Mouse (Mus musculus) T-cell, adult 2 months (primary cell): ENCODE measurements around the gene Cdc42.

Experiments used
- DNase-seq: peaks from one replicate; pipeline ENCODE4 v3.0.0; 2022; ENCODE audit warnings: low spot score

The Cdc42 gene

DNA sequence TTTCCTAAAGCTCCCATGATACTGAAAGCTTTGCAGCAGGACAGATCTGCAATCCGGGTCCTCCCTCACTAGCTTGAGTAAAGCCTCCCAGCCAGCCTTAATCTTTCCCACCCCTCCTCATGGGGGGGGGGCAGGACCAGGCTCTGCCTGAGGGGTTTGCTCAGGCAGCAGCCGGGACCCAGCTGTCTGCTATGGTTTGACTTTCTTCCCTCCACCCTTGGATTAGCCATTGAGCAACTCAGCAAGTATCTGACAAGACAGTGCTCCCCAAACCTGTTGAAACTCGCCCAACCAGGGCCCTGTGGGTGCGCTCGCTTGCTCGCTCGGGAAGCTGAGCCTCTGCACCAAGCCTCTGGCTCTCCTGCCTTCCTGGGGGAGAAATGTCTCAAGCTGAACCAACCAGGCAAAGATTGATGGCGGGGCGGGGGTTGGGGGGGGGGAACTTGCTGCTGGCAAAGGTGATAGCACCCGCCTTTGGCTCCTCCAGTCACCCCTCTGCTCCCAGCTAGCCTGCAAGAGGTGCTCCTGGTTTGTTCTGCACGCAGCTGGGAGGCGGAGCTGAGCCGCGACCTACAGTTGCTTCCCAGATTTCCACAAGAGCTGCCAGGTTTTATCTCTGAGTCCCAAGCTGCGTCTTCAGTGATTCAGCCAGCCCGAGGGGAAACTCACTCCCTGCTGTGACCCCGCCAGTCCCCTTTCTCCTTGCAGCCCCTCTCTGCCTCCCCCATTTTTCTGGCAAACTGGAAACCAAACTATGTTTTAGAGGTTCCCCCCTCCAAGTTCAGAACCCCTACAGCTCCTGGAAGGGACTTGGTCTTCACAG, 74.7 kb downstream of the Cdc42 start:
- DNase-seq: no peak

DNA sequence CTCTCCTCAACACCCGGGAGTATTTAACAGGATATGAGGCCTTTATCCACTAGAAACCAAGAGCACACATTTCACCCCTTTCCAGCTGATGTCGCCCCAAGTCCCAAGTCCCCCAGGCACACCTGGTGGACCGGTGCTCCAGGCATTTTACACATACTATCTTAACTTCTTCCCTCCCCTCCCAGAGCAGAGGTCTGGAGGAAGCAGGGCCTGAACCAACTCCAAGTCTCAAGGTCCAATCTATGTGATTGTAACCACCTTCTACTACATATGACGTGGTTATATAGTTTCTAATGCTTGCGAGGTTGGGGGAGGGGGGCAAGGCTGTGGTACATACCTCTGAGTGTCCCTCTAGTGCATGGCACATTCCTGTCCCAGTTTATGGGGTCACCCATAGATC, 75.4 kb downstream of the Cdc42 start:
- DNase-seq: no peak

DNA sequence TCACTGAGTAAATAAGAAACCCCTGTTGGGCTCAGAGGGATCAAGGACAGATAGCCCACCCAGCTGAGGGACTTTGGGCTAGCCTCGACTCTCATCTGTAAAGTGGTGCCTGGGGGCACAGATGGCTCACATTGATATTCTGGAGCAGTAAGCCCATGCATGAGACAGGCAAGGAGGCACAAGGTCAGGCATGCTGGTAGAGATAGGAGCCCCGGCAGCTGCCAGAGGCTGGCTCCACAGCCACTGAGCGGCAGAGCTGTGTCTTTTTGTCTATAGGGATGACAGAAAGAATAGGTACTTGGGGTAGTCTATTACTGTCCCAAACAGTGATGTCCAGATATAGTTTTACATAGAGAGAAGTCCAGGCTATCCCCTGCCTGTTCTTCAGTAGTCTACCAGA, 76.2 kb downstream of the Cdc42 start:
- DNase-seq: no peak

DNA sequence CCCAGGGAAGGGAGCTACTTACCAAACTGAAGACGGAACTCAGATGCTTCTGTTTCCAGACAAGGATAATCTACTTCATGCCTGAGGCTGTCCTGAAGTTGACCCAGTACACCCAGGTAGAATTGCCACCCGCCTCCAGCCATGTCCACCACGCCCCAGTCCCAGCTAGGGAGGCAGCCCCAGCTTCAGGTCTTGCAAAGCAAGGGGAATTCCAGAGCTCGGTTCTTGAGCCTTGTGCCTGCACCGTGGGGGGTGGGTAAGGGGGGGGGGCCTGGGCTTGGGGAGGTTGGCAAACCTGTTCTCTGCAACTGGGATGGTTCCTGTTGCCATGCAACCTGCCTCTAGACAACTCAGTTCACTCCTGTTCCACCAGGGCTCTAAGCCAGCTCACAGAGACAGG, 78.2 kb downstream of the Cdc42 start:
- DNase-seq: no peak

DNA sequence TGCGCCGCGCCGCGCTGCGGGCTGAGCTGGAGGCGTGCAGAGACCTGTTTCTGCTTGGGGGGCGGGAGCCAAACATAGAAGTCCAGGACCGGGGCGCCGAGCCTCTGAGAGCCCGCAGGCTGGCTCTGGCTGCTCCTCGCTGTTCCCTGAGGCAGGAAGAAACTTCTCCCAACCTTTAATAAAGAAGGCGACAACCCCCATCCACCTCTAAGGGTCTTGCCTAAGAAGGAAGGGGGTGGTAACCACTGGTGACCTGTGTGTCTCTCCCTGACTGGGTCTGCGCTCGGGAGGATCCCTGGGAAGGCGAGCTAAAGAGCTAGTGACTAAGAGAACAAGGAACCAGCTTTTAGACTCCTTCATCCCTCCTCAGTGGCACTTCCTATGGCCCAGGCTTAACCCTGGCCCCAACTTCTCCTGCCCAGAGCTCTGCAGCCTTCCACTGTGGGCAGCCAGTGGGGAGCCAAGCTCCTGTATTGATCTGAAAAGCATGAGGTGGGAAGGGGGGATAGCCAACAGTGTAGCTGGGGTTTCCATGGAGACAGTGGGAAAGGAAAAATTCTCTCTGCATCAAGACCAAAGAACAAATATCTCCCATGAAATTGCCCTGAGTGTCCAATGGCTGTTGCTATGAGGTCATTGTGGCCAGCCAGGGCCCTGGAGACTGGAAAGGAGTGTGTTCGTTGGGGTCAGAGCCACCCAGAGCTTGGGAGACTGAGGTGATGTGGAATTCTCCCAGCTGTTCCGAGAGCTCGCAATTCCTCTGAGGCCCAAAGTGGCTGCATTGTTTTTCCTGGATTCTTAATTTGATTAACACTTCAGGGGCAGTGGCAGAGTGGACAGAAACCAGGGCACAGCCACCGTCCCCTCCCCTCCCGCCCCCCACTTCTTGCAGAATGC, 79.1 kb downstream of the Cdc42 start:
- no peak for DNase-seq

DNA sequence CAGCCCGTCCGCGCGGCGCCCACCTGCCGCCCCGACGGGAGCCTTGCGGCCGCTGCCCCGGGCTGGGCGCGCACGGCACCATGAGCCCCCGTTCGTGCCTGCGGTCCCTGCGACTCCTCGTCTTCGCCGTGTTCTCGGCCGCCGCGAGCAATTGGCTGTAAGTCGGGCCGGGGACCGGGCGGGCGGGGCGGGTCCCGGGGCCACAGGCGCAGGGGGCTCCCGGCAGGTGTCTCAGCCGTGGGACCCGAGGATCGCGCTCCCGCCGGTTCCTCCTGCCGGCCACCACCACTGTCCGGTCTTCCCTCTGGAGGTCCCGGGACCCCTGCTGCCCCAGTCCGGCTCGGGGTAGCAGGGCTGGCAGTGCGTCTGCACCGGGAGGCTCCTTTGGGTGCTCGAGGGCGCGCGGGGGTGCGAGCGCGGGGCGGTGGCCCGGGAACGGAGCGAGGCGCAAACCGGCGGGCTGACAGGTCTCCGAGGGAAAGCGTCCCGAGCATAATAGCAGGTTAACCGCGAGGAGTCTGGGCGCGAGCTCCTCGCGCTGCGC, 79.8 kb downstream of the Cdc42 start:
- no peak for DNase-seq

DNA sequence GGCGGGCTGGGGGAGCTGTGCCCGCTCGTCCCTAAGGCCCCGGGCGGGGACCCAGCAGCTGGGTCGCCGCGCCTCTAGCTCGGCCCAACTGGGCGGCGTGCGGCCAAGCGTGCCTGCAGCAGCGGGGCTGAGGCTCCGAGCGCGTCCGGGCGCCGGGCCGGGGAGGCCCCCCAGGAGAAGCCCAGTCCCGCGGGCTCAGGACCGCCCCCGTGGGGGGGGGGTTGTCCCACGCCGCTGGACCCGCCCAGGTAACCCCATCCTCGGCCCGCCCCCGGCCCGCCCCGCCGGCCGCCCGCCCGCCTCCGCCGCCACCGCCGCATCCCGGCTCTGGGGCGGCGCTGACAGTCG, 80.4 kb downstream of the Cdc42 start, which contains the start of gene Wnt4:
Wnt4 (plus strand) TSS at position 324 of the 348 bp plus-strand sequence.
- DNase-seq: no peak

DNA sequence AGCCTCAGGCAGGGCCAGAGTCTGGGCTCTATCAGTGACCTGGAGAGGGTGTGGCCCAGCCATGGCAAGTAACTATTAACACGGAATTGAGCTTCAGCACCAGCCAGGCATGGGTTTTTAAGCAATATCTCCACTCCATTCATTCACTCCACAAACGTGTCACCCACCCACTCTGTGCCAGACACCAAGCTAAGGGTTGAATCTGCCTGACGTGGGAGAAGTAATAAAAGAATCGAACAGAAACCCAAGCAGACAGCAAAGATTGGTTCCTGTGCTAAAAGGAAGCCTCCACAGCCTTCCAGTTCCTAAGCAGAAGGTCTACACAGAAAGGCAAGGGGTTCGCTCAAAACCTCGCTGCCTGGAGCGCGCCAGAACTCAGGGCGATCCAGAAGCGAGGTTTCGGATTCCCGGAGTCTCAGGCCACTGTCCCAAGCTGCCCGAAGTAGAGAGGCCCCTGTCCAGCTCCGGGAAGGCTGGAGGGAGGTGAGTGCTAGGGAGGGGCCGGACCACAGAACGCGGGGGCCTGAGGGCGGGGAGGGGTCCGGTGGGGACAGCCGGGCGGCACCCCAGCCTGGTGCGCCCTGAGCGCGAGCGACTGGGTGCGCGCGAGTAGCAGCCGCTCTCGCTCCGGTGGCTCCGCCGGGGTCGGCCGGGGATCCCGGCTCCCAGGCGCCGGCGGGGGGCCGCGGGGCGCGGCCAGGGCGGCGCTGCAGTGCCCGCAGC, 80.9 kb downstream of the Cdc42 start:
- no peak for DNase-seq

DNA sequence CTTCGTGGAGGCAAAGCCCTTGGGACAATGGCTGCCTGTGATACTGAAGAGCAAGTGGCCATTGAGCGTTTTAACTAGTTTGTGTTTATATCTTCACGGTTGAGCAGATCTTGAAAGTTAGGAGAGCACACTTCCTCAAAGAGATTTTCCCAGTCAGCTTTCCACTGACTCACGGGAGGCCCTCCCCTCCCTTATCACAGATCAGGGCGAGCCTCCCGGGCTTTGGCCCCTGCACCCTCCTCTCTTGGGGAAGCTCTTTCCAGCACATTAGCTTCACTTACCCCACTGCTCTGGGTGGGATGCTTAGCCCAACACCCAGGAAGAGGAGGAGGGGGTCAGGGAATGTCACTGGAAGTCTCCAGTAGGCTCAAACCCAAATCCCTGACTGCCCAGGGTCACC, 83.2 kb downstream of the Cdc42 start:
- no peak for DNase-seq

DNA sequence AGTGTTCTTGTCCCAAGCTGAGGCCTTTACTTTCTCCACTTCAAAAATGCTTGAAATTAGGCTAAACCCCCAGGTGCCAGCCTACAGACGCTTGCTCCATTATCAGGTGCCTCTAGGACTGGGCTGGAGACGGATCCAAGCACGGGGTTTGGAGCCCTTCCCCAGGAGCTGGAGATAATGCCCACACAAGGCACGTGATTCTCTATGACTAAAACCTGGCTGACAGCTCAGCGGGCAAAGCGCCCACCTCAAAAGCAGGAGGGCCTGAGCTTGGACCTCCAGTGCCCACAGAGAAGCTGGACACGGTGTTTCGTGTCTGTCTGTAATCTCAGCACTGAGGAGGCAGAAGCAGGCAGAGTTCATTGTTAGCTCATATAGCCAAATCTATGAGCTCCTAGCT, 85.7 kb downstream of the Cdc42 start:
- DNase-seq: no peak
